8 mouse cellular contexts compared by ENCODE assay signal in the genomic region with DNA sequence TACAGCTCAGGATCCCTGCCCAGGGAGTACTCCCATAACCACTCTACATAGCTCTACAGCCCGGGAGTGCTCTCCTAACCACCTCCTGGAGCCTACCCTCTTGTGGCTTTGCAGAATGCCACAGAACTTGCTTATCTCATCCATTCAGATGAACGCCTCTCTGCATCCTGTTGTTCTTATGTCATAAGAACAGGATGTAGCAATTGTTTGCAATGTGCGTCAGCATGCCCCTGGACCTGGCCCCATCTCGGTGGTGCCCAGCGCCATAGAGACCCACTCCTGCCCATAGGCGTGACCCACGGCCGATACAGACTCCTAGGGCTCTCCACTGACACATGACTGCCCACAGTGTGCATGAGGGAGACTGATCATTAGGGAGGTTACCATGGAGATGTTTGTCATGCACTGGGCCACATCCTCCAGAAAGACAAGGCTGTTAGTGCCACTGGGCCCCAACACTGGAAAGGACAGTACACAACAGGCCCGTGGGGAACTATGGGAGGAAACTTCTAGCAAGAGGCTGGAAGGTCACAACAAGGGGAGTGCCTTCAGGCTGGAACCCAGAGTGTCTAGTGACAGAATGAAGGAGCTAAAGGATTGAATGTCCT. TPM values are rescaled to one million over a fixed set of nuclear protein-coding genes. Genes with fewer than 3 reads are reported as not detected.
A peak's percentile ranks its signal among the peaks of the same experiment; 100 is the strongest.
DNase-seq lines count a peak whose midpoint lies in the region; ATAC-seq lines count a peak whose summit lies in the region.

No protein-coding gene starts in this region.

- H3K36me3 ChIP-seq in embryonic facial prominence, embryonic 15.5 days = no peaks in the 10 kb centered on the region

- 0 out of 2 replicates have a peak overlapping the region, but pooled peaks have one; percentile 7 for H3K27ac ChIP-seq in embryonic facial prominence, embryonic 15.5 days (replicated peaks)

- peak; percentile 53 for DNase-seq in retina, postnatal 1 day
- no peak for DNase-seq in retina, embryonic 14.5 days (ENCODE audit: low spot score)
- peak; percentile 36 for DNase-seq in kidney, postnatal 10 days
- no peak for DNase-seq in gastrocnemius, postnatal 25 days
- DNase-seq in layer of hippocampus, adult 9-10 months (ENCODE audit: low spot score) = no peak
- DNase-seq in cerebellum, postnatal 36 days = no peak

- no peak overlapping the region for H3K4me3 ChIP-seq in embryonic facial prominence, embryonic 15.5 days (replicated peaks)

- no peak overlapping the region for H3K4me2 ChIP-seq in embryonic facial prominence, embryonic 15.5 days (replicated peaks)

- H3K4me1 ChIP-seq in embryonic facial prominence, embryonic 15.5 days = 0 out of 2 replicates have a peak, but pooled peaks cover 1% of the 10 kb centered on the region

- H3K27me3 ChIP-seq in embryonic facial prominence, embryonic 15.5 days = no peaks in the 10 kb centered on the region

- no peaks in the 10 kb centered on the region for H3K9me3 ChIP-seq in embryonic facial prominence, embryonic 15.5 days (replicated peaks)

- WGBS in embryonic facial prominence, embryonic 15.5 days = 66% methylated on average over 9 of the region's 9 CpGs

- no peak overlapping the region for H3K9ac ChIP-seq in embryonic facial prominence, embryonic 15.5 days

- ATAC-seq in embryonic facial prominence, embryonic 15.5 days (ENCODE audit: insufficient number of reproducible peaks, low FRiP score, low TSS enrichment, low read depth) = no peak
- ATAC-seq in megakaryocyte-erythroid progenitor cell, adult 5-6 weeks (replicated peaks; ENCODE audit: low FRiP score, low TSS enrichment, poor library complexity, severe bottlenecking) = peak; percentile 77

RNA-seq across cellular contexts. Expression of gene Noxa1, which starts 16.3 kb away (rescaled TPM):
- polyA plus RNA-seq in embryonic facial prominence, embryonic 15.5 days (2015; fragmentation: Nextera tagmentation; extraction: Ambion mirVana) = 0.37 and 0.39 TPM in 2 replicates
- not detected in 2 replicates for total RNA-seq in megakaryocyte-erythroid progenitor cell, adult 5-6 weeks (2014; fragmentation: Nextera tagmentation)
- 1.1 TPM in 1 of 2 replicates, not detected in the other for total RNA-seq in megakaryocyte-erythroid progenitor cell, adult 5-6 weeks (2017)
- not detected for total RNA-seq in gastrocnemius, postnatal 25 days (2021)

RNA-seq across cellular contexts. Expression of gene Entpd8, which starts 31.2 kb away (rescaled TPM):
- not detected in 2 replicates for polyA plus RNA-seq in embryonic facial prominence, embryonic 15.5 days (2015; fragmentation: Nextera tagmentation; extraction: Ambion mirVana)
- not detected in 2 replicates for total RNA-seq in megakaryocyte-erythroid progenitor cell, adult 5-6 weeks (2014; fragmentation: Nextera tagmentation)
- not detected in 2 replicates for total RNA-seq in megakaryocyte-erythroid progenitor cell, adult 5-6 weeks (2017)
- total RNA-seq in gastrocnemius, postnatal 25 days (2021) = not detected

RNA-seq across cellular contexts. Expression of gene Nsmf, which starts 57.1 kb away (rescaled TPM):
- 93.0 and 97.2 TPM in 2 replicates for polyA plus RNA-seq in embryonic facial prominence, embryonic 15.5 days (2015; fragmentation: Nextera tagmentation; extraction: Ambion mirVana)
- 17.1 and 34.5 TPM in 2 replicates for total RNA-seq in megakaryocyte-erythroid progenitor cell, adult 5-6 weeks (2014; fragmentation: Nextera tagmentation)
- 5.9 and 21.1 TPM in 2 replicates for total RNA-seq in megakaryocyte-erythroid progenitor cell, adult 5-6 weeks (2017)
- total RNA-seq in gastrocnemius, postnatal 25 days (2021) = 10 to 100 TPM; 12.8 to 15.9 TPM

Comparison
In these comparisons a context has a peak if more than half of its experiments do, and no peak if none do; other contexts are left out.
1. DNase-seq: peak in retina, postnatal 1 day (single experiment) and kidney, postnatal 10 days (single experiment); none in retina, embryonic 14.5 days (single experiment), gastrocnemius, postnatal 25 days (single experiment), layer of hippocampus, adult 9-10 months (single experiment) and cerebellum, postnatal 36 days (0 of 2).